Comparison of ENCODE assay signal across 8 mouse cellular contexts in genomic region chr8:121948321-121949145, GRCm38 (mm10). TPM values are rescaled to one million over a fixed set of nuclear protein-coding genes. Genes with fewer than 3 reads are reported as not detected.
DNase-seq lines count a peak whose midpoint lies in the region; ATAC-seq lines count a peak whose summit lies in the region.
"Had no signal": no experiment of that assay in that cellular context is flagged by ENCODE, and none has a peak within 500 bp of the region (broad histone marks: within the 10 kb centered on the region; RNA-seq: fewer than 3 reads in every experiment).

No protein-coding gene starts in this region.

- peak overlapping the region; percentile 59 for H3K9ac ChIP-seq in embryonic facial prominence, embryonic 14.5 days (ENCODE audit: low read depth, low read length)
- peak overlapping the region; percentile 69 for H3K9ac ChIP-seq in intestine, embryonic 16.5 days (ENCODE audit: low read depth, low read length)
- 0 out of 2 replicates have a peak overlapping the region, but pooled peaks have one; percentile 2 for H3K9ac ChIP-seq in neural tube, embryonic 14.5 days (replicated peaks; ENCODE audit: low read depth, low read length)

- H3K27ac ChIP-seq in embryonic facial prominence, embryonic 14.5 days (replicated peaks; ENCODE audit: low read depth, low read length) = peak overlapping the region; percentile 88
- peak overlapping the region; percentile 91 for H3K27ac ChIP-seq in intestine, embryonic 16.5 days (ENCODE audit: low read length)
- H3K27ac ChIP-seq in neural tube, embryonic 14.5 days (ENCODE audit: low read depth, low read length) = peak overlapping the region; percentile 6; the same call in 1 of the 2 replicates

- peak overlapping the region; percentile 94 for H3K4me3 ChIP-seq in megakaryocyte, embryonic 14.5 days (replicated peaks)
- H3K4me3 ChIP-seq in embryonic facial prominence, embryonic 14.5 days (ENCODE audit: low read depth, low read length) = peak overlapping the region; percentile 31
- H3K4me3 ChIP-seq in intestine, embryonic 16.5 days (ENCODE audit: low read length) = peak overlapping the region; percentile 46
- H3K4me3 ChIP-seq in neural tube, embryonic 14.5 days (ENCODE audit: low read depth, low read length) = peak overlapping the region; percentile 19

- no peak for DNase-seq in embryonic facial prominence, embryonic 14.5 days (ENCODE audit: low spot score)
- DNase-seq in right cerebral cortex, adult 18-20 months = no peak
- no peak for DNase-seq in layer of hippocampus, adult 9-11 months

- peaks cover 74% of the 10 kb centered on the region for H3K4me1 ChIP-seq in megakaryocyte, embryonic 14.5 days
- peaks cover 26% of the 10 kb centered on the region for H3K4me1 ChIP-seq in embryonic facial prominence, embryonic 14.5 days (ENCODE audit: control insufficient read depth, insufficient read depth, low read length)
- H3K4me1 ChIP-seq in intestine, embryonic 16.5 days (ENCODE audit: control insufficient read depth, insufficient read depth, low read length) = peaks cover 27% of the 10 kb centered on the region
- H3K4me1 ChIP-seq in neural tube, embryonic 14.5 days (ENCODE audit: control insufficient read depth, insufficient read depth, low read length) = peaks cover 30% of the 10 kb centered on the region

- peaks cover 30% of the 10 kb centered on the region for H3K36me3 ChIP-seq in megakaryocyte, embryonic 14.5 days (replicated peaks; ENCODE audit: low read length)
- H3K36me3 ChIP-seq in embryonic facial prominence, embryonic 14.5 days (ENCODE audit: control insufficient read depth, insufficient read depth, low read length) = peaks cover 5% of the 10 kb centered on the region; the same call in 1 of the 2 replicates
- no peaks in the 10 kb centered on the region for H3K36me3 ChIP-seq in intestine, embryonic 16.5 days (ENCODE audit: control insufficient read depth, insufficient read depth, low read length)
- peaks cover 3% of the 10 kb centered on the region; the same call in 1 of the 2 replicates for H3K36me3 ChIP-seq in neural tube, embryonic 14.5 days (ENCODE audit: control insufficient read depth, insufficient read depth, low read length)

- no peak for ATAC-seq in megakaryocyte, adult 5-6 weeks (ENCODE audit: poor library complexity, severe bottlenecking)
- ATAC-seq in embryonic facial prominence, embryonic 14.5 days (ENCODE audit: low read depth) = no peak
- no peak for ATAC-seq in intestine, embryonic 16.5 days
- ATAC-seq in neural tube, embryonic 14.5 days (ENCODE audit: low read depth) = no peak

- H3K4me2 ChIP-seq in embryonic facial prominence, embryonic 14.5 days (ENCODE audit: low read depth, low read length) = peak overlapping the region; percentile 57
- H3K4me2 ChIP-seq in intestine, embryonic 16.5 days (ENCODE audit: low read depth, low read length) = peak overlapping the region; percentile 67
- H3K4me2 ChIP-seq in neural tube, embryonic 14.5 days (ENCODE audit: low read depth, low read length) = peak overlapping the region; percentile 43

- WGBS in embryonic facial prominence, embryonic 14.5 days = 62% methylated on average over 19 of the region's 19 CpGs
- 60% methylated on average over 19 of the region's 19 CpGs for WGBS in intestine, embryonic 16.5 days
- WGBS in neural tube, embryonic 14.5 days = 59% methylated on average over 19 of the region's 19 CpGs

- no peaks in the 10 kb centered on the region for H3K9me3 ChIP-seq in megakaryocyte, embryonic 14.5 days
- H3K9me3 ChIP-seq in embryonic facial prominence, embryonic 14.5 days (ENCODE audit: control insufficient read depth, low read length) = no peaks in the 10 kb centered on the region
- H3K9me3 ChIP-seq in intestine, embryonic 16.5 days (ENCODE audit: control insufficient read depth, low read length) = no peaks in the 10 kb centered on the region
- H3K9me3 ChIP-seq in neural tube, embryonic 14.5 days (ENCODE audit: control insufficient read depth, low read length) = no peaks in the 10 kb centered on the region

- H3K27me3 ChIP-seq in megakaryocyte, embryonic 14.5 days (replicated peaks) = no peaks in the 10 kb centered on the region
- H3K27me3 ChIP-seq in embryonic facial prominence, embryonic 14.5 days (replicated peaks; ENCODE audit: control insufficient read depth, insufficient read depth, low read length) = no peaks in the 10 kb centered on the region
- no peaks in the 10 kb centered on the region for H3K27me3 ChIP-seq in intestine, embryonic 16.5 days (replicated peaks; ENCODE audit: control insufficient read depth, insufficient read depth, low read length)
- H3K27me3 ChIP-seq in neural tube, embryonic 14.5 days (ENCODE audit: control insufficient read depth, insufficient read depth, low read length) = no peaks in the 10 kb centered on the region

RNA-seq across cellular contexts. Expression of gene Banp, which starts 1.0 kb away (rescaled TPM):
- polyA plus RNA-seq in megakaryocyte, embryonic 14.5 days (2012; ENCODE audit: insufficient read depth, low replicate concordance) = 47.5 and 119 TPM in 2 replicates
- 8.1 and 9.2 TPM in 2 replicates for total RNA-seq in megakaryocyte, adult 5-6 weeks (2015)
- total RNA-seq in megakaryocyte, adult 5-6 weeks (2017) = 21.3 and 28.7 TPM in 2 replicates
- 32.1 and 34.9 TPM in 2 replicates for polyA plus RNA-seq in embryonic facial prominence, embryonic 14.5 days (2014; fragmentation: Nextera tagmentation; extraction: Ambion mirVana)
- polyA plus RNA-seq in intestine, embryonic 16.5 days (2015; fragmentation: Nextera tagmentation; extraction: Ambion mirVana) = 36.3 and 36.6 TPM in 2 replicates
- polyA plus RNA-seq in neural tube, embryonic 14.5 days (2014; fragmentation: Nextera tagmentation; extraction: Ambion mirVana) = 47.2 and 53.9 TPM in 2 replicates

RNA-seq across cellular contexts. Expression of gene Car5a, which starts 3.8 kb away (rescaled TPM):
- 2.1 TPM in 1 of 2 replicates, not detected in the other for polyA plus RNA-seq in megakaryocyte, embryonic 14.5 days (2012; ENCODE audit: insufficient read depth, low replicate concordance)
- total RNA-seq in megakaryocyte, adult 5-6 weeks (2015) = not detected in 2 replicates
- total RNA-seq in megakaryocyte, adult 5-6 weeks (2017) = not detected in 2 replicates
- polyA plus RNA-seq in embryonic facial prominence, embryonic 14.5 days (2014; fragmentation: Nextera tagmentation; extraction: Ambion mirVana) = not detected in 2 replicates
- polyA plus RNA-seq in intestine, embryonic 16.5 days (2015; fragmentation: Nextera tagmentation; extraction: Ambion mirVana) = 0.31 and 0.70 TPM in 2 replicates
- polyA plus RNA-seq in neural tube, embryonic 14.5 days (2014; fragmentation: Nextera tagmentation; extraction: Ambion mirVana) = 0.16 TPM in 1 of 2 replicates, not detected in the other
- total RNA-seq: hematopoietic stem cell, adult 5-6 weeks had no signal

RNA-seq across cellular contexts. Expression of gene Slc7a5, which starts 41.0 kb away (rescaled TPM):
- polyA plus RNA-seq in megakaryocyte, embryonic 14.5 days (2012; ENCODE audit: insufficient read depth, low replicate concordance) = 77.3 and 236 TPM in 2 replicates
- 8.7 and 9.3 TPM in 2 replicates for total RNA-seq in megakaryocyte, adult 5-6 weeks (2015)
- total RNA-seq in megakaryocyte, adult 5-6 weeks (2017) = 6.5 and 8.5 TPM in 2 replicates
- 28.8 and 29.6 TPM in 2 replicates for polyA plus RNA-seq in embryonic facial prominence, embryonic 14.5 days (2014; fragmentation: Nextera tagmentation; extraction: Ambion mirVana)
- polyA plus RNA-seq in intestine, embryonic 16.5 days (2015; fragmentation: Nextera tagmentation; extraction: Ambion mirVana) = 11.6 and 12.5 TPM in 2 replicates
- 38.1 and 50.7 TPM in 2 replicates for polyA plus RNA-seq in neural tube, embryonic 14.5 days (2014; fragmentation: Nextera tagmentation; extraction: Ambion mirVana)

Comparison
In these comparisons a context has a peak if more than half of its experiments do, and no peak if none do; other contexts are left out.
1. H3K4me3 ChIP-seq: peak in every context shown above with its lines; median percentile 94 in megakaryocyte, embryonic 14.5 days; 46 in intestine, embryonic 16.5 days; 31 in embryonic facial prominence, embryonic 14.5 days; 19 in neural tube, embryonic 14.5 days.
2. H3K27ac ChIP-seq: peak in every context shown above with its lines; median percentile 91 in intestine, embryonic 16.5 days; 88 in embryonic facial prominence, embryonic 14.5 days; 6 in neural tube, embryonic 14.5 days.
3. H3K9ac ChIP-seq: peak in every context shown above with its lines; median percentile 69 in intestine, embryonic 16.5 days; 59 in embryonic facial prominence, embryonic 14.5 days; 2 in neural tube, embryonic 14.5 days.